In the genomic region with DNA sequence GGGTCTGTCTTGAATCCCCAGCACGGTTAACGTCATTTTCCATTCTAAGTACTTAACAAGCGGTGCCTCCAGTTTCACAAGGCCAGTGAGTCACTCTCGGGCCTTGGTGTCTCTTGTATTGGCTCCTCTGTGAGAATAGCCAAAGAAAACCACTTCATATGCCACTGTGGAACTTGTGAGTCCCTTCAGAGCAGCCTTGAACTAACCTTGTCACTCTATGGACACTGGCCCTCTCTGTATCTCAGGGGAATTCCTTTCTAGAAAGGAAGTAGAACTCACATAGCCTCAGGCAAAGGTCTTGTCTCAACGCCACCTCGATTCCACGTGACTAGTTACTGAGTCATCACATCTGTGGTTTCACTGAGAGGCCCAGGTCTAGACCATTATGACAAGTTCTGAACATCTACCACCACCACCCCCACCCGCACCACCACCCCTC, we compare ENCODE assay signal across 12 mouse cellular contexts. TPM values are rescaled to one million over a fixed set of nuclear protein-coding genes. Genes with fewer than 3 reads are reported as not detected.
DNase-seq lines count a peak whose midpoint lies in the region; ATAC-seq and TF ChIP-seq lines count a peak whose summit lies in the region.
"Had no signal": no experiment of that assay in that cellular context is flagged by ENCODE, and none has a peak within 500 bp of the region (broad histone marks: within the 10 kb centered on the region; RNA-seq: fewer than 3 reads in every experiment).

No protein-coding gene starts in this region.

- H3K27ac ChIP-seq in stomach, postnatal 0 days (replicated peaks) = no peak overlapping the region
- H3K27ac ChIP-seq in midbrain, embryonic 15.5 days = no peak overlapping the region
- H3K27ac ChIP-seq: forebrain, embryonic 10.5 days; liver, embryonic 14.5 days had no signal

- H3K9ac ChIP-seq in stomach, postnatal 0 days (ENCODE audit: low read length) = no peak overlapping the region
- no peak overlapping the region for H3K9ac ChIP-seq in midbrain, embryonic 15.5 days
- H3K9ac ChIP-seq: liver, embryonic 14.5 days had no signal

- WGBS in stomach, postnatal 0 days = 60% methylated on average over 8 of the region's 8 CpGs
- WGBS in midbrain, embryonic 15.5 days = 85% methylated on average over 8 of the region's 8 CpGs

- H3K4me3 ChIP-seq in stomach, postnatal 0 days (ENCODE audit: low read depth, low read length) = no peak overlapping the region
- no peak overlapping the region for H3K4me3 ChIP-seq in midbrain, embryonic 15.5 days
- H3K4me3 ChIP-seq: forebrain, embryonic 10.5 days had no signal

- H3K27me3 ChIP-seq in stomach, postnatal 0 days (ENCODE audit: control insufficient read depth, insufficient read depth, low read length) = no peaks in the 10 kb centered on the region
- no peaks in the 10 kb centered on the region for H3K27me3 ChIP-seq in midbrain, embryonic 15.5 days (replicated peaks)

- peak; percentile 47 to 54 for DNase-seq in spleen, postnatal 36 days (ENCODE audit: low spot score in 2 of 2)
- no peak for DNase-seq in spleen, adult 18-20 months
- DNase-seq in R1 (ENCODE audit: low read depth, low spot score) (peak; percentile 45), MN1 (ENCODE audit: low spot score) (no peak)
- no peak for DNase-seq in stomach, postnatal 0 days (ENCODE audit: low spot score)
- no peak for DNase-seq in spleen, adult 12 weeks (ENCODE audit: low spot score)
- DNase-seq: cerebellum, postnatal 10 days had no signal

- peaks cover 5% of the 10 kb centered on the region; the same call in 1 of the 2 replicates for H3K4me1 ChIP-seq in stomach, postnatal 0 days (replicated peaks; ENCODE audit: control insufficient read depth, insufficient read depth)
- peaks cover 6% of the 10 kb centered on the region for H3K4me1 ChIP-seq in midbrain, embryonic 15.5 days

- TF ChIP-seq CTCF in stomach, postnatal 0 days (IDR thresholded peaks at IDR 0.05; ENCODE audit: low read depth) = no peak

- no peak overlapping the region for H3K4me2 ChIP-seq in stomach, postnatal 0 days (replicated peaks; ENCODE audit: low read depth)
- no peak overlapping the region for H3K4me2 ChIP-seq in midbrain, embryonic 15.5 days
- H3K4me2 ChIP-seq: midbrain, embryonic 11.5 days had no signal

- no peaks in the 10 kb centered on the region for H3K9me3 ChIP-seq in stomach, postnatal 0 days (ENCODE audit: control insufficient read depth, low read length)
- H3K9me3 ChIP-seq in midbrain, embryonic 15.5 days = no peaks in the 10 kb centered on the region
- H3K9me3 ChIP-seq: forebrain, embryonic 10.5 days had no signal

- ATAC-seq in granulocyte monocyte progenitor cell, adult 5-6 weeks (replicated peaks; ENCODE audit: poor library complexity, severe bottlenecking) = peak; percentile 38
- ATAC-seq in stomach, postnatal 0 days (ENCODE audit: low FRiP score, low TSS enrichment) = peak; percentile 27; the same call in 1 of the 2 replicates
- ATAC-seq in midbrain, embryonic 15.5 days (replicated peaks) = no peak

- TF ChIP-seq EP300 in stomach, postnatal 0 days (optimal IDR thresholded peaks at IDR 0.05) = no peak

- H3K36me3 ChIP-seq in stomach, postnatal 0 days (ENCODE audit: control insufficient read depth, insufficient read depth, low read length) = no peaks in the 10 kb centered on the region
- no peaks in the 10 kb centered on the region for H3K36me3 ChIP-seq in midbrain, embryonic 15.5 days (replicated peaks)
- H3K36me3 ChIP-seq: forebrain, embryonic 10.5 days had no signal

RNA-seq across cellular contexts. Expression of a gene that starts 31.6 kb away (rescaled TPM):
- total RNA-seq in granulocyte monocyte progenitor cell, adult 5-6 weeks (2014; fragmentation: Nextera tagmentation) = 248 and 260 TPM in 2 replicates
- 123 and 177 TPM in 2 replicates for total RNA-seq in granulocyte monocyte progenitor cell, adult 5-6 weeks (2017)
- polyA plus RNA-seq in stomach, postnatal 0 days (2015; fragmentation: Nextera tagmentation; extraction: Ambion mirVana) = 397 and 433 TPM in 2 replicates
- polyA plus RNA-seq in midbrain, embryonic 15.5 days (2015; fragmentation: Nextera tagmentation; extraction: Ambion mirVana) = 329 and 335 TPM in 2 replicates

RNA-seq across cellular contexts. Expression of a gene that starts 31.7 kb away (rescaled TPM):
- 39.9 and 41.9 TPM in 2 replicates for total RNA-seq in granulocyte monocyte progenitor cell, adult 5-6 weeks (2014; fragmentation: Nextera tagmentation)
- 24.3 and 24.9 TPM in 2 replicates for total RNA-seq in granulocyte monocyte progenitor cell, adult 5-6 weeks (2017)
- polyA plus RNA-seq in stomach, postnatal 0 days (2015; fragmentation: Nextera tagmentation; extraction: Ambion mirVana) = 40.2 and 45.7 TPM in 2 replicates
- polyA plus RNA-seq in midbrain, embryonic 15.5 days (2015; fragmentation: Nextera tagmentation; extraction: Ambion mirVana) = 45.9 and 53.2 TPM in 2 replicates

Comparison
In these comparisons a context has a peak if more than half of its experiments do, and no peak if none do; other contexts are left out.
1. DNase-seq: peak in spleen, postnatal 36 days (2 of 2) and R1 (single experiment); none in spleen, adult 18-20 months (0 of 2), stomach, postnatal 0 days (single experiment), MN1 (single experiment) and spleen, adult 12 weeks (single experiment).